Mouse (Mus musculus) MEL (cell line): ENCODE results near the gene Itpr3. TPM values are rescaled to one million over a fixed set of nuclear protein-coding genes. Genes with fewer than 3 reads are reported as not detected.

Experiments
- DNase-seq: peaks from one replicate; pipeline ENCODE4 v3.0.0; 2011; ENCODE audit warnings: low read depth, low spot score
- H3K27ac ChIP-seq: 2 replicates; pipeline ENCODE4 v1.5.1; 2012; ENCODE audit warnings: low read depth, mild to moderate bottlenecking, control low read depth, low read length, moderate library complexity; ENCODE audit not compliant: control insufficient read depth
- H3K27me3 ChIP-seq, 2 experiments: fragments of 150-350 bp in 1 of 2; sonication (generic) in 1 of 2; 2 replicates each; pipeline ENCODE4 v1.6.1; 2012; ENCODE audit warnings: low read length in 2 of 2, mild to moderate bottlenecking in 2 of 2, improper control_type of control experiment in 1 of 2, moderate library complexity in 1 of 2; ENCODE audit not compliant: insufficient read depth in 2 of 2, control insufficient read depth in 1 of 2
- H3K36me3 ChIP-seq, 2 experiments: 2 replicates each; pipeline ENCODE4 v1.6.1; 2012 to 2014; ENCODE audit warnings: low read length in 2 of 2, improper control_type of control experiment in 1 of 2, inconsistent platforms in 1 of 2, mild to moderate bottlenecking in 1 of 2; ENCODE audit not compliant: insufficient read depth in 2 of 2, control insufficient read depth in 1 of 2
- H3K4me1 ChIP-seq, 2 experiments: fragments of 150-350 bp in 1 of 2; sonication (generic) in 1 of 2; 2 replicates each; pipeline ENCODE4 v1.6.1; 2012; ENCODE audit warnings: low read length in 2 of 2, improper control_type of control experiment in 1 of 2, mild to moderate bottlenecking in 1 of 2; ENCODE audit not compliant: insufficient read depth in 2 of 2, control insufficient read depth in 1 of 2
- H3K4me3 ChIP-seq, 2 experiments: fragments of 150-350 bp in 1 of 2; sonication (generic) in 1 of 2; 2 replicates each; pipeline ENCODE4 v1.5.1; 2012; ENCODE audit warnings: low read depth in 2 of 2, low read length in 2 of 2, mild to moderate bottlenecking in 2 of 2, moderate library complexity in 2 of 2, control low read depth in 1 of 2, improper control_type of control experiment in 1 of 2; ENCODE audit not compliant: control insufficient read depth in 1 of 2, insufficient read depth in 1 of 2
- H3K79me2 ChIP-seq: 2 replicates; pipeline ENCODE4 v1.6.1; 2012; ENCODE audit warnings: mild to moderate bottlenecking, low read length, moderate library complexity; ENCODE audit not compliant: control insufficient read depth, poor library complexity, insufficient read depth
- H3K9ac ChIP-seq: 2 replicates; pipeline ENCODE4 v1.6.1; 2012; ENCODE audit warnings: low read depth, mild to moderate bottlenecking, control low read depth, low read length, moderate library complexity; ENCODE audit not compliant: control insufficient read depth, poor library complexity, severe bottlenecking
- H3K9me3 ChIP-seq: fragments of 150-350 bp; sonication (generic); replicated peaks from 2 replicates; pipeline ENCODE4 v1.6.1; 2012; ENCODE audit warnings: mild to moderate bottlenecking, low read length, improper control_type of control experiment, moderate library complexity; ENCODE audit not compliant: insufficient read depth
- BHLHE40 ChIP-seq: IDR thresholded peaks from 2 replicates; pipeline ENCODE4 v1.6.1; 2012; ENCODE audit warnings: low read depth, mild to moderate bottlenecking, inconsistent platforms, low read length, improper control_type of control experiment, borderline replicate concordance
- CTCF ChIP-seq, 3 experiments: IDR thresholded peaks in 2 of 3; conservative IDR thresholded peaks in 1 of 3; 2 replicates each; pipeline ENCODE4 v1.5.1; 2011 to 2012; ENCODE audit warnings: low read length in 3 of 3, low read depth in 2 of 3, mild to moderate bottlenecking in 2 of 3, improper control_type of control experiment in 1 of 3, inconsistent platforms in 1 of 3, mixed read lengths in 1 of 3, moderate library complexity in 1 of 3; ENCODE audit not compliant: control insufficient read depth in 1 of 3, insufficient read depth in 1 of 3, poor library complexity in 1 of 3, severe bottlenecking in 1 of 3
- E2F4 ChIP-seq: IDR thresholded peaks from 2 replicates; pipeline ENCODE4 v1.6.1; 2011; ENCODE audit warnings: low read depth, low read length, improper control_type of control experiment, borderline replicate concordance
- ELF1 ChIP-seq: IDR thresholded peaks from 2 replicates; pipeline ENCODE4 v1.6.1; 2014; ENCODE audit warnings: low read depth, mild to moderate bottlenecking, inconsistent platforms, low read length, improper control_type of control experiment, moderate library complexity
- EP300 ChIP-seq, 2 experiments: IDR thresholded peaks; 2 replicates each; pipeline ENCODE4 v1.6.1; 2011; ENCODE audit warnings: improper control_type of control experiment in 2 of 2, low read length in 2 of 2, low read depth in 1 of 2, mild to moderate bottlenecking in 1 of 2
- MAZ ChIP-seq: IDR thresholded peaks from 2 replicates; pipeline ENCODE4 v1.6.1; 2012; ENCODE audit warnings: low read depth, mild to moderate bottlenecking, inconsistent platforms, low read length, improper control_type of control experiment
- MXI1 ChIP-seq: IDR thresholded peaks from 2 replicates; pipeline ENCODE4 v1.6.1; 2011; ENCODE audit warnings: mild to moderate bottlenecking, low read depth, low read length, improper control_type of control experiment
- NELFE ChIP-seq: IDR thresholded peaks from 2 replicates; pipeline ENCODE4 v1.6.1; 2011; ENCODE audit warnings: low read depth, low read length, improper control_type of control experiment
- NRF1 ChIP-seq: IDR thresholded peaks from 2 replicates; pipeline ENCODE4 v1.6.1; 2014; ENCODE audit warnings: low read depth, mild to moderate bottlenecking, inconsistent platforms, low read length, improper control_type of control experiment, moderate library complexity; ENCODE audit not compliant: poor library complexity, insufficient read depth, severe bottlenecking
- POLR2A ChIP-seq, 2 experiments: IDR thresholded peaks; 2 replicates each; pipeline ENCODE4 v1.6.1; 2011 to 2012; ENCODE audit warnings: low read length in 2 of 2, mild to moderate bottlenecking in 2 of 2, control low read depth in 1 of 2, improper control_type of control experiment in 1 of 2, low read depth in 1 of 2, moderate library complexity in 1 of 2; ENCODE audit not compliant: control insufficient read depth in 1 of 2, insufficient read depth in 1 of 2, poor library complexity in 1 of 2
- POLR2AphosphoS5 ChIP-seq: IDR thresholded peaks from 2 replicates; pipeline ENCODE4 v1.6.1; 2012; ENCODE audit warnings: low read depth, borderline replicate concordance, mild to moderate bottlenecking, inconsistent platforms, low read length, moderate library complexity, mixed read lengths
- RAD21 ChIP-seq: IDR thresholded peaks from 2 replicates; pipeline ENCODE4 v1.6.1; 2011; ENCODE audit warnings: mild to moderate bottlenecking, low read depth, low read length, improper control_type of control experiment
- SIN3A ChIP-seq: IDR thresholded peaks from 2 replicates; pipeline ENCODE4 v1.6.1; 2012; ENCODE audit warnings: low read length, improper control_type of control experiment, inconsistent platforms
- SMC3 ChIP-seq: IDR thresholded peaks from 2 replicates; pipeline ENCODE4 v1.6.1; 2011; ENCODE audit warnings: low read depth, low read length, improper control_type of control experiment
- ZC3H11A ChIP-seq: IDR thresholded peaks from 2 replicates; pipeline ENCODE4 v1.6.1; 2012; ENCODE audit warnings: low read depth, mild to moderate bottlenecking, inconsistent platforms, low read length, improper control_type of control experiment
- polyA plus RNA-seq, 2 experiments: library from polyadenylated mRNA; stranded (reverse) in 1 of 2; unstranded in 1 of 2; fragments of >175 nt in 1 of 2; fragments of >200 nt in 1 of 2; gene quantifications; 2 replicates each; pipeline versions ENCODE4 v1.2.1 to v1.2.4; 2012; ENCODE audit warnings: low replicate concordance in 2 of 2, low read depth in 1 of 2; ENCODE audit not compliant: insufficient read length in 2 of 2, insufficient read depth in 1 of 2, missing spikeins in 1 of 2
- total RNA-seq: library from RNA; depleted of rRNA; stranded (reverse); fragments of 300-350 nt; gene quantifications from 2 replicates; pipeline ENCODE4 v1.2.3, GENCODE M21; 2012

Itpr3 gene
- total and polyA plus RNA-seq, 3 experiments, result 7.3 to 11.4 TPM; not detected in 1

GRCm38 (mm10) chr17:27032869-27033268 lies 24.2 kb upstream of the Itpr3 start:
- Histone ChIP-seq H3K27ac (no peak overlapping the region), H3K4me1 (peaks cover 0 to 2% of the 10 kb centered on the region in 2 experiments; a peak in 1 of 4 replicates), H3K79me2 (peaks cover 5% of the 10 kb centered on the region), H3K4me3 (peak overlapping the region in 1 of 2 experiments; percentile 31; a peak in 1 of 4 replicates), H3K9me3 (no peaks in the 10 kb centered on the region), H3K9ac (peak overlapping the region; percentile 13), H3K27me3 (no peaks in the 10 kb centered on the region), H3K36me3 (no peaks in the 10 kb centered on the region; a peak in 1 of 4 replicates)
- DNase-seq, result peak; percentile 76
- TF ChIP-seq E2F4 (no peak), ZC3H11A (peak; percentile 90), NRF1 (no peak), SIN3A (no peak), CTCF (IDR thresholded peaks at IDR 0.05 in 2 of 3, conservative IDR thresholded peaks at IDR 0.05 in 1 of 3; ENCODE audit: control insufficient read depth in 1 of 3, insufficient read depth in 1 of 3, low read depth in 2 of 3, low read length in 3 of 3, poor library complexity in 1 of 3, severe bottlenecking in 1 of 3) (peak; percentile 92 to 93 (median 92)), POLR2A (IDR thresholded peaks at IDR 0.05; ENCODE audit: control insufficient read depth in 1 of 2, insufficient read depth in 1 of 2, low read depth in 1 of 2, low read length in 2 of 2, poor library complexity in 1 of 2) (no peak), NELFE (no peak), RAD21 (peak; percentile 87), MAZ (0 out of 2 replicates have a peak, but pooled peaks have one; percentile 30), SMC3 (peak; percentile 89)

- Histone ChIP-seq H3K27ac (no peak overlapping the region), H3K4me1 (peaks cover 0 to 4% of the 10 kb centered on the region in 2 experiments; a peak in 2 of 4 replicates), H3K9me3 (no peaks in the 10 kb centered on the region), H3K4me3 (no peak overlapping the region), H3K79me2 (no peaks in the 10 kb centered on the region), H3K27me3 (no peaks in the 10 kb centered on the region), H3K9ac (no peak overlapping the region), H3K36me3 (no peaks in the 10 kb centered on the region)
- DNase-seq, result no peak
- TF ChIP-seq POLR2AphosphoS5, result no peak
- TF ChIP-seq MXI1, result no peak
- TF ChIP-seq ELF1, result no peak
- TF ChIP-seq BHLHE40, result no peak
- TF ChIP-seq EP300 (IDR thresholded peaks at IDR 0.05; ENCODE audit: low read depth in 1 of 2, low read length in 2 of 2), result no peak
- no peak for TF ChIP-seq CTCF (IDR thresholded peaks at IDR 0.05 in 2 of 3, conservative IDR thresholded peaks at IDR 0.05 in 1 of 3; ENCODE audit: control insufficient read depth in 1 of 3, insufficient read depth in 1 of 3, low read depth in 2 of 3, low read length in 3 of 3, poor library complexity in 1 of 3, severe bottlenecking in 1 of 3)
- TF ChIP-seq, all 39 proteins: peak for 0
These were observed 20.6 kb upstream of the Itpr3 start for GRCm38 (mm10) chr17:27036465-27036864.
